Mouse (Mus musculus) embryo, embryonic 9.5 days (tissue): Measurements from ENCODE around the gene Stac.
A peak's percentile ranks its signal among the peaks of the same experiment; 100 is the strongest.

Experiments
- DNase-seq: peaks from one replicate; pipeline ENCODE4 v3.0.0-alpha.2; 2017; ENCODE audit errors: extremely low spot score

Gene Stac

GRCm38 (mm10) chr9:111689680-111690483, at the start of gene Stac:
TSS of gene Stac (minus strand) at chr9:111690348.
- peak; percentile 54 for DNase-seq

- no peak for DNase-seq
These were observed 49.5 kb upstream of the Stac start for GRCm38 (mm10) chr9:111739431-111740245.

GRCm38 (mm10) chr9:111739026-111739425, 48.9 kb upstream of the Stac start:
- no peak for DNase-seq

- no peak for DNase-seq
These were observed 47.6 kb upstream of the Stac start for GRCm38 (mm10) chr9:111737796-111738195.

GRCm38 (mm10) chr9:111735931-111736330, 45.8 kb upstream of the Stac start:
- DNase-seq = no peak

GRCm38 (mm10) chr9:111731939-111732670, 42.0 kb upstream of the Stac start:
- no peak for DNase-seq

- peak; percentile 24 for DNase-seq
These were observed 34.9 kb upstream of the Stac start for GRCm38 (mm10) chr9:111724981-111725593.

GRCm38 (mm10) chr9:111714457-111714856, 24.3 kb upstream of the Stac start:
- DNase-seq = no peak

GRCm38 (mm10) chr9:111700101-111700500, 10.0 kb upstream of the Stac start:
- no peak for DNase-seq

- no peak for DNase-seq
These were observed 322 bp upstream of the Stac start for GRCm38 (mm10) chr9:111690484-111690855.

- no peak for DNase-seq
These were observed 1.0 kb downstream of the Stac start for GRCm38 (mm10) chr9:111689146-111689545.

GRCm38 (mm10) chr9:111684170-111684569, 6.0 kb downstream of the Stac start:
- no peak for DNase-seq

- DNase-seq = no peak
These were observed 10.6 kb downstream of the Stac start for GRCm38 (mm10) chr9:111679516-111679915.

- DNase-seq = no peak
These were observed 20.3 kb downstream of the Stac start for GRCm38 (mm10) chr9:111669816-111670215.

GRCm38 (mm10) chr9:111655066-111655465, 35.1 kb downstream of the Stac start:
- DNase-seq = no peak

GRCm38 (mm10) chr9:111644228-111644627, 45.9 kb downstream of the Stac start:
- no peak for DNase-seq

- DNase-seq = no peak
These were observed 46.8 kb downstream of the Stac start for GRCm38 (mm10) chr9:111643369-111643768.

GRCm38 (mm10) chr9:111637641-111638040, 52.5 kb downstream of the Stac start:
- no peak for DNase-seq

- no peak for DNase-seq
These were observed 57.3 kb downstream of the Stac start for GRCm38 (mm10) chr9:111632833-111633232.

- DNase-seq = no peak
These were observed 69.0 kb downstream of the Stac start for GRCm38 (mm10) chr9:111621191-111621590.

- DNase-seq = no peak
These were observed 78.8 kb downstream of the Stac start for GRCm38 (mm10) chr9:111611341-111611740.

GRCm38 (mm10) chr9:111608762-111609161, 81.4 kb downstream of the Stac start:
- no peak for DNase-seq
